In the genomic region with DNA sequence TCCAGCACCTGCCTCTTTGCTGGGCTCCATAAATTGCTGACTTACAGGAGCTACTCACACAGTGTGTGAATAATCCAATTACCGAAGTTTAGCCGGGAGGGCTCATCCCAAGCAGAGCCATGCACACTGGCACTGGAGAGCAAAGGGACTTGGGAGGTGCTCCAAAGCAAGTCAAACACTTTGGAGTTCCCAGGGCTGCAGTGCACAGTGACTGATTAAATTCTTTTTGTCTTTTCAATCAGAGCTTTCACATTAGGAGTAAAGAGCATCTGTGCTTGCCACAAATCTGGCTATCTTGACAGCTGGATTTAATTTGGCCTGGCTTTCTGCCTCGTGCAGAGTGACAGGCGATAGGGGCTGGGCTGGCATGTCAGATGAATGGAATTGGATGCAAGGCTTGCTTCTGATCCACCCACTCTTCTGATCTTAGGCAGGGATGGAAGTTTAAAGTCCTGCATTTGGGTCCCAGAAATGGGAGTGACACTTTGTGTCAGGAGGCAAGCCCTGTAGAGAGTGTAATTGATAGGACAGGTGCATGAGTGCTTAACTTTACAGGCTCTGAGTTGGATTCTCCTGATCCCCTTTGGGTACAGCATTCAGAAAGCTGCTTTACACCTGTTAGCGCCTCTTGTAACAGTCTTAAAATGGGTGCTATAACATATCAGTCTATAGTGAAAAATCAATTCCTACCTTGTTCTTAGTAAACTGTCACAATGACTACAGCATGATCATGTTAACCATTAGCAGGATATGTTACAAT, we compare ENCODE assay signal across 12 mouse cellular contexts.
DNase-seq lines count a peak whose midpoint lies in the region; ATAC-seq and TF ChIP-seq lines count a peak whose summit lies in the region.
"Had no signal": no experiment of that assay in that cellular context is flagged by ENCODE, and none has a peak within 500 bp of the region (broad histone marks: within the 10 kb centered on the region; RNA-seq: fewer than 3 reads in every experiment).

No protein-coding gene starts in this region.

- no peak overlapping the region for H3K4me2 ChIP-seq in hindbrain, embryonic 15.5 days
- H3K4me2 ChIP-seq in midbrain, postnatal 0 days (ENCODE audit: low read depth, low read length, poor library complexity, severe bottlenecking), result no peak overlapping the region

- no peak overlapping the region for H3K9ac ChIP-seq in hindbrain, embryonic 15.5 days
- H3K9ac ChIP-seq in midbrain, postnatal 0 days (replicated peaks; ENCODE audit: low read length, poor library complexity, severe bottlenecking), result no peak overlapping the region

- DNase-seq in brain, embryonic 18.5 days (ENCODE audit: low read depth, low spot score), result peak; percentile 22
- DNase-seq in embryo, embryonic 9.5 days (ENCODE audit: extremely low spot score), result peak; percentile 6
- DNase-seq in midbrain, postnatal 0 days (ENCODE audit: low spot score), result peak; percentile 56
- no peak for DNase-seq in lung, postnatal 4 days
- no peak for DNase-seq in yolk sac, embryonic 10.5 days (ENCODE audit: low spot score)
- no peak for DNase-seq in cerebellum, adult 11-12 months
- DNase-seq: adrenal gland, adult 2 months; cerebellum, postnatal 36 days; heart, adult 11 months; lung, adult 18-20 months had no signal

- no peaks in the 10 kb centered on the region for H3K9me3 ChIP-seq in hindbrain, embryonic 15.5 days
- no peaks in the 10 kb centered on the region for H3K9me3 ChIP-seq in midbrain, postnatal 0 days (ENCODE audit: low read length)

- H3K36me3 ChIP-seq in hindbrain, embryonic 15.5 days, result no peaks in the 10 kb centered on the region
- H3K36me3 ChIP-seq in midbrain, postnatal 0 days (ENCODE audit: insufficient read depth, low read length), result no peaks in the 10 kb centered on the region

- no peaks in the 10 kb centered on the region for H3K4me1 ChIP-seq in hindbrain, embryonic 15.5 days (replicated peaks)
- H3K4me1 ChIP-seq in midbrain, postnatal 0 days (ENCODE audit: insufficient read depth, low read length), result no peaks in the 10 kb centered on the region

- H3K27me3 ChIP-seq in hindbrain, embryonic 15.5 days, result no peaks in the 10 kb centered on the region
- no peaks in the 10 kb centered on the region for H3K27me3 ChIP-seq in midbrain, postnatal 0 days (ENCODE audit: insufficient read depth, low read length)

- H3K27ac ChIP-seq in hindbrain, embryonic 15.5 days (replicated peaks), result no peak overlapping the region
- no peak overlapping the region for H3K27ac ChIP-seq in midbrain, postnatal 0 days (ENCODE audit: low read depth, low read length)

- no peak for TF ChIP-seq CTCF in midbrain, postnatal 0 days (IDR thresholded peaks at IDR 0.05)

- WGBS in hindbrain, embryonic 15.5 days, result 51% methylated on average over 5 of the region's 5 CpGs
- WGBS in midbrain, postnatal 0 days, result 22% methylated on average over 5 of the region's 5 CpGs

- no peak overlapping the region for H3K4me3 ChIP-seq in hindbrain, embryonic 15.5 days
- no peak overlapping the region for H3K4me3 ChIP-seq in midbrain, postnatal 0 days (ENCODE audit: low read depth, low read length)

- peak; percentile 71; the same call in 1 of the 2 replicates for ATAC-seq in hindbrain, embryonic 15.5 days (ENCODE audit: low FRiP score, low read depth)
- peak; percentile 72 for ATAC-seq in midbrain, postnatal 0 days (ENCODE audit: low FRiP score)
- ATAC-seq: intestine, postnatal 0 days had no signal

Comparison
In these comparisons a context has a peak if more than half of its experiments do, and no peak if none do; other contexts are left out.
1. DNase-seq: peak in brain, embryonic 18.5 days (single experiment), embryo, embryonic 9.5 days (single experiment) and midbrain, postnatal 0 days (single experiment); none in lung, postnatal 4 days (0 of 2), yolk sac, embryonic 10.5 days (single experiment) and cerebellum, adult 11-12 months (single experiment).